ENCODE assay signal across 9 mouse cellular contexts in genomic region chr15:84995967-84996366, GRCm38 (mm10). TPM values are rescaled to one million over a fixed set of nuclear protein-coding genes. Genes with fewer than 3 reads are reported as not detected.
DNase-seq lines count a peak whose midpoint lies in the region; ATAC-seq and TF ChIP-seq lines count a peak whose summit lies in the region.
"Had no signal": no experiment of that assay in that cellular context is flagged by ENCODE, and none has a peak within 500 bp of the region (broad histone marks: within the 10 kb centered on the region; RNA-seq: fewer than 3 reads in every experiment).

No protein-coding gene starts in this region.

- peaks cover 0 to 8% of the 10 kb centered on the region in 2 experiments; a peak in 3 of 4 replicates for H3K4me1 ChIP-seq in MEL (ENCODE audit: control insufficient read depth in 1 of 2, insufficient read depth in 2 of 2, low read length in 2 of 2)
- H3K4me1 ChIP-seq in liver, embryonic 14.5 days (replicated peaks; ENCODE audit: control insufficient read depth in 2 of 2, insufficient read depth in 2 of 2, low read length in 1 of 2): no peaks in the 10 kb centered on the region; a peak in 1 of 4 replicates
- H3K4me1 ChIP-seq: stomach, embryonic 15.5 days had no signal

- peak; percentile 63 to 72 (median 70) for TF ChIP-seq CTCF in MEL (IDR thresholded peaks at IDR 0.05 in 2 of 3, conservative IDR thresholded peaks at IDR 0.05 in 1 of 3; ENCODE audit: control insufficient read depth in 1 of 3, insufficient read depth in 1 of 3, low read depth in 2 of 3, low read length in 3 of 3, poor library complexity in 1 of 3, severe bottlenecking in 1 of 3)
- peak; percentile 77 for TF ChIP-seq CTCF in liver, embryonic 14.5 days (IDR thresholded peaks at IDR 0.05; ENCODE audit: low read depth)

- no peaks in the 10 kb centered on the region for H3K9me3 ChIP-seq in MEL (replicated peaks; ENCODE audit: insufficient read depth, low read length)
- H3K9me3 ChIP-seq in liver, embryonic 14.5 days (ENCODE audit: control insufficient read depth, low read length): no peaks in the 10 kb centered on the region
- H3K9me3 ChIP-seq: stomach, embryonic 15.5 days had no signal

- intact Hi-C loops in left cerebral cortex, postnatal 4 days (cut with DNase I): no loop called here
- intact Hi-C loops in left cerebral cortex, postnatal 36 days (cut with DNase I): loop anchor here (10.0 kb wide), 1 partner anchor 141 kb away; the partner anchor contains the start of gene Phf21b

- 0% methylated on average over 1 of the region's 1 CpGs for WGBS in liver, embryonic 14.5 days (ENCODE audit: insufficient replicate concordance)

- H3K9ac ChIP-seq in MEL (ENCODE audit: control insufficient read depth, low read depth, low read length, poor library complexity, severe bottlenecking): no peak overlapping the region
- H3K9ac ChIP-seq in liver, embryonic 14.5 days (replicated peaks): no peak overlapping the region
- H3K9ac ChIP-seq: stomach, embryonic 15.5 days had no signal

- no peaks in the 10 kb centered on the region for H3K27me3 ChIP-seq in MEL (ENCODE audit: control insufficient read depth in 1 of 2, insufficient read depth in 2 of 2, low read length in 2 of 2)
- no peaks in the 10 kb centered on the region for H3K27me3 ChIP-seq in liver, embryonic 14.5 days (ENCODE audit: control insufficient read depth, insufficient read depth, low read length)
- H3K27me3 ChIP-seq: stomach, embryonic 15.5 days had no signal

- no peak overlapping the region for H3K4me2 ChIP-seq in liver, embryonic 14.5 days (ENCODE audit: low read depth)
- H3K4me2 ChIP-seq: stomach, embryonic 15.5 days had no signal

- no peak overlapping the region for H3K4me3 ChIP-seq in MEL (ENCODE audit: control insufficient read depth in 1 of 2, insufficient read depth in 1 of 2, low read depth in 2 of 2, low read length in 2 of 2)
- no peak overlapping the region for H3K4me3 ChIP-seq in liver, embryonic 14.5 days (ENCODE audit: insufficient read depth in 1 of 2, low read depth in 2 of 2, low read length in 2 of 2)
- H3K4me3 ChIP-seq: stomach, embryonic 15.5 days had no signal

- peaks cover 0 to 2% of the 10 kb centered on the region in 2 experiments; a peak in 1 of 4 replicates for H3K36me3 ChIP-seq in MEL (ENCODE audit: control insufficient read depth in 1 of 2, insufficient read depth in 2 of 2, low read length in 2 of 2)
- no peaks in the 10 kb centered on the region for H3K36me3 ChIP-seq in liver, embryonic 14.5 days (replicated peaks; ENCODE audit: control insufficient read depth, insufficient read depth, low read depth)
- H3K36me3 ChIP-seq: stomach, embryonic 15.5 days had no signal

- no peaks in the 10 kb centered on the region for H3K79me2 ChIP-seq in MEL (ENCODE audit: control insufficient read depth, insufficient read depth, low read length, poor library complexity)

- no peak for TF ChIP-seq EP300 in MEL (IDR thresholded peaks at IDR 0.05; ENCODE audit: low read depth in 1 of 2, low read length in 2 of 2)
- TF ChIP-seq EP300 in liver, embryonic 14.5 days (IDR thresholded peaks at IDR 0.05; ENCODE audit: low read depth): no peak

- DNase-seq in left cerebral cortex, postnatal 4 days: peak; percentile 78
- DNase-seq in left cerebral cortex, postnatal 36 days (ENCODE audit: low spot score in 2 of 2): no peak
- DNase-seq in MEL (ENCODE audit: low read depth, low spot score): peak; percentile 81
- peak; percentile 81 to 85 for DNase-seq in adrenal gland, postnatal 36 days
- peak; percentile 55 for DNase-seq in gastrocnemius, postnatal 25 days
- peak in 1 of 3 experiments; percentile 34 for DNase-seq in liver, embryonic 14.5 days (ENCODE audit: low read depth in 3 of 3, low spot score in 3 of 3)
- DNase-seq in spleen, postnatal 14 days (ENCODE audit: low spot score in 2 of 2): peak; percentile 31 to 56

- no peak for ATAC-seq in liver, embryonic 14.5 days (ENCODE audit: insufficient read depth)

- peak; percentile 52 for TF ChIP-seq RAD21 in MEL (IDR thresholded peaks at IDR 0.05; ENCODE audit: low read depth, low read length)

- TF ChIP-seq POLR2A in MEL (IDR thresholded peaks at IDR 0.05; ENCODE audit: control insufficient read depth in 1 of 2, insufficient read depth in 1 of 2, low read depth in 1 of 2, low read length in 2 of 2, poor library complexity in 1 of 2): no peak

- H3K27ac ChIP-seq in MEL (ENCODE audit: control insufficient read depth, low read depth, low read length): no peak overlapping the region
- no peak overlapping the region for H3K27ac ChIP-seq in liver, embryonic 14.5 days
- H3K27ac ChIP-seq: stomach, embryonic 15.5 days had no signal

TF ChIP-seq in MEL, 35 proteins besides CTCF, POLR2A, EP300 and RAD21:
- TF ChIP-seq MEF2A (IDR thresholded peaks at IDR 0.05; ENCODE audit: extremely low read depth, insufficient replicate concordance, low read depth, low read length, poor library complexity, severe bottlenecking) (no peak), USF2 (IDR thresholded peaks at IDR 0.05; ENCODE audit: borderline replicate concordance in 1 of 2, insufficient read depth in 1 of 2, low read depth in 1 of 2, low read length in 2 of 2) (no peak), ZNF384 (IDR thresholded peaks at IDR 0.05; ENCODE audit: low read depth, low read length) (peak; percentile 98), E2F4 (IDR thresholded peaks at IDR 0.05; ENCODE audit: borderline replicate concordance, low read depth, low read length) (no peak), ZC3H11A (IDR thresholded peaks at IDR 0.05; ENCODE audit: low read depth, low read length) (peak; percentile 35), ELF1 (IDR thresholded peaks at IDR 0.05; ENCODE audit: low read depth, low read length) (no peak), SIN3A (IDR thresholded peaks at IDR 0.05; ENCODE audit: low read length) (no peak), SMC3 (IDR thresholded peaks at IDR 0.05; ENCODE audit: low read depth, low read length) (peak; percentile 68)
TF ChIP-seq in MEL: peak in this region for 3.

RNA-seq across cellular contexts. Expression of gene 5031439G07Rik, which starts 7.6 kb away (rescaled TPM):
- 100 to 1,000 TPM; 134 to 161 TPM for total RNA-seq in left cerebral cortex, postnatal 4 days (2021)
- 10 to 100 TPM; 76.2 to 83.6 TPM for total RNA-seq in left cerebral cortex, postnatal 36 days (2021)
- 16.7 and 19.6 TPM in 2 replicates for total RNA-seq in MEL (2012; rRNA removed)
- 10 to 100 TPM in 1 of 2 experiments, not detected in 1; 61.0 TPM for polyA plus RNA-seq in MEL (2012; ENCODE audit: insufficient read depth in 1 of 2, insufficient read length in 2 of 2, low read depth in 1 of 2, low replicate concordance in 2 of 2, missing spikeins in 1 of 2)
- total RNA-seq in adrenal gland, postnatal 36 days (2021): 10 to 100 TPM; 33.3 to 34.0 TPM
- total RNA-seq in gastrocnemius, postnatal 25 days (2021): 10 to 100 TPM; 38.9 to 56.7 TPM
- 1.7 and 1.8 TPM in 2 replicates for polyA plus RNA-seq in liver, embryonic 14.5 days (2012; rRNA removed)
- polyA plus RNA-seq in liver, embryonic 14.5 days (2014; fragmentation: Nextera tagmentation; extraction: Ambion mirVana): 1.2 and 1.4 TPM in 2 replicates

RNA-seq across cellular contexts. Expression of gene Upk3a, which starts 21.0 kb away (rescaled TPM):
- total RNA-seq in left cerebral cortex, postnatal 4 days (2021): under 1 TPM in 1 of 2 experiments, not detected in 1; 0.48 TPM
- total RNA-seq in left cerebral cortex, postnatal 36 days (2021): not detected
- total RNA-seq in MEL (2012; rRNA removed): not detected in 2 replicates
- not detected for polyA plus RNA-seq in MEL (2012; ENCODE audit: insufficient read depth in 1 of 2, insufficient read length in 2 of 2, low read depth in 1 of 2, low replicate concordance in 2 of 2, missing spikeins in 1 of 2)
- not detected for total RNA-seq in adrenal gland, postnatal 36 days (2021)
- not detected for total RNA-seq in gastrocnemius, postnatal 25 days (2021)
- 0.04 TPM in 1 of 2 replicates, not detected in the other for polyA plus RNA-seq in liver, embryonic 14.5 days (2012; rRNA removed)
- 0.13 TPM in 1 of 2 replicates, not detected in the other for polyA plus RNA-seq in liver, embryonic 14.5 days (2014; fragmentation: Nextera tagmentation; extraction: Ambion mirVana)
- total RNA-seq: layer of hippocampus, postnatal 36 days had no signal

RNA-seq across cellular contexts. Expression of gene Fam118a, which starts 32.8 kb away (rescaled TPM):
- total RNA-seq in left cerebral cortex, postnatal 4 days (2021): 10 to 100 TPM; 28.3 to 31.7 TPM
- total RNA-seq in left cerebral cortex, postnatal 36 days (2021): 10 to 100 TPM; 18.9 to 24.3 TPM
- 11.7 and 13.3 TPM in 2 replicates for total RNA-seq in MEL (2012; rRNA removed)
- polyA plus RNA-seq in MEL (2012; ENCODE audit: insufficient read depth in 1 of 2, insufficient read length in 2 of 2, low read depth in 1 of 2, low replicate concordance in 2 of 2, missing spikeins in 1 of 2): 10 to 100 TPM in 1 of 2 experiments, not detected in 1; 12.9 TPM
- 10 to 100 TPM in 1 of 2 experiments, 1 to 10 TPM in 1; 5.9 to 11.6 TPM for total RNA-seq in adrenal gland, postnatal 36 days (2021)
- 1 to 10 TPM; 3.9 to 4.1 TPM for total RNA-seq in gastrocnemius, postnatal 25 days (2021)
- polyA plus RNA-seq in liver, embryonic 14.5 days (2012; rRNA removed): 1.6 and 2.8 TPM in 2 replicates
- polyA plus RNA-seq in liver, embryonic 14.5 days (2014; fragmentation: Nextera tagmentation; extraction: Ambion mirVana): 5.0 and 5.9 TPM in 2 replicates

Comparison
In these comparisons a context has a peak if more than half of its experiments do, and no peak if none do; other contexts are left out.
1. DNase-seq: peak in left cerebral cortex, postnatal 4 days (single experiment), MEL (single experiment), adrenal gland, postnatal 36 days (2 of 2), gastrocnemius, postnatal 25 days (single experiment) and spleen, postnatal 14 days (2 of 2); none in left cerebral cortex, postnatal 36 days (0 of 2).